Mouse (Mus musculus): ENCODE data around the gene Eno1. TPM values are rescaled to one million over a fixed set of nuclear protein-coding genes. Genes with fewer than 3 reads are reported as not detected.
"Not testable (repeated sequence)": the region's sequence is repeated elsewhere in the genome, so short reads cannot be mapped to it uniquely, and the experiment has no call there.

The Eno1 gene
- polyA plus RNA-seq, 1 experiment from 2014 or later = 1,398 TPM

GRCm38 (mm10) chr4:150258388-150258787 lies 21.9 kb downstream of the Eno1 start:
- WGBS = 52% methylated on average over 14 of the region's 14 CpGs
- Histone ChIP-seq H3K9ac (no peak overlapping the region), H3K4me1 (peaks cover 31% of the 10 kb centered on the region), H3K27me3 (no peaks in the 10 kb centered on the region), H3K36me3 (no peaks in the 10 kb centered on the region), H3K4me2 (replicated peaks) (no peak overlapping the region), H3K9me3 (replicated peaks) (no peaks in the 10 kb centered on the region), H3K4me3 (no peak overlapping the region), H3K27ac (peak overlapping the region; percentile 67)
- ATAC-seq (ENCODE audit: low FRiP score) = no peak

- no peak overlapping the region for H3K27ac ChIP-seq
- no peak overlapping the region for H3K4me3 ChIP-seq
- WGBS = 95% methylated on average over 7 of the region's 7 CpGs
- H3K4me2 ChIP-seq (replicated peaks) = no peak overlapping the region
- H3K4me1 ChIP-seq = peaks cover 31% of the 10 kb centered on the region
- no peaks in the 10 kb centered on the region for H3K27me3 ChIP-seq
- no peak overlapping the region for H3K9ac ChIP-seq
- no peaks in the 10 kb centered on the region for H3K36me3 ChIP-seq
- no peak for ATAC-seq (ENCODE audit: low FRiP score)
- no peaks in the 10 kb centered on the region for H3K9me3 ChIP-seq (replicated peaks)
Measured at GRCm38 (mm10) chr4:150259577-150259976, 23.1 kb downstream of the Eno1 start.

GRCm38 (mm10) chr4:150260111-150260510 lies 23.6 kb downstream of the Eno1 start:
- ATAC-seq (ENCODE audit: low FRiP score) = no peak
- 47% methylated on average over 7 of the region's 7 CpGs for WGBS
- no peak overlapping the region for H3K27ac ChIP-seq

GRCm38 (mm10) chr4:150260745-150261144 lies 24.2 kb downstream of the Eno1 start:
- H3K4me2 ChIP-seq (replicated peaks) = no peak overlapping the region
- H3K9ac ChIP-seq = no peak overlapping the region
- no peak for ATAC-seq (ENCODE audit: low FRiP score)
- no peaks in the 10 kb centered on the region for H3K36me3 ChIP-seq
- peaks cover 31% of the 10 kb centered on the region for H3K4me1 ChIP-seq
- no peaks in the 10 kb centered on the region for H3K9me3 ChIP-seq (replicated peaks)
- no peaks in the 10 kb centered on the region for H3K27me3 ChIP-seq
- H3K4me3 ChIP-seq = no peak overlapping the region
- 31% methylated on average over 6 of the region's 6 CpGs for WGBS
- no peak overlapping the region for H3K27ac ChIP-seq

More at GRCm38 (mm10) chr4:150260111-150260510, 23.6 kb downstream of the Eno1 start:
- no peaks in the 10 kb centered on the region for H3K9me3 ChIP-seq (replicated peaks)
- H3K4me2 ChIP-seq (replicated peaks) = no peak overlapping the region
- no peaks in the 10 kb centered on the region for H3K36me3 ChIP-seq
- no peak overlapping the region for H3K4me3 ChIP-seq
- H3K9ac ChIP-seq = no peak overlapping the region
- peaks cover 31% of the 10 kb centered on the region for H3K4me1 ChIP-seq
- H3K27me3 ChIP-seq = no peaks in the 10 kb centered on the region

GRCm38 (mm10) chr4:150262301-150262700 lies 25.8 kb downstream of the Eno1 start:
- 92% methylated on average over 8 of the region's 8 CpGs for WGBS
- no peaks in the 10 kb centered on the region for H3K36me3 ChIP-seq
- peaks cover 28% of the 10 kb centered on the region for H3K4me1 ChIP-seq
- no peak overlapping the region for H3K4me2 ChIP-seq (replicated peaks)
- H3K9me3 ChIP-seq (replicated peaks) = no peaks in the 10 kb centered on the region
- no peak for ATAC-seq (ENCODE audit: low FRiP score)
- H3K27me3 ChIP-seq = no peaks in the 10 kb centered on the region
- no peak overlapping the region for H3K27ac ChIP-seq
- no peak overlapping the region for H3K9ac ChIP-seq
- H3K4me3 ChIP-seq = no peak overlapping the region

- Histone ChIP-seq H3K27me3 (no peaks in the 10 kb centered on the region), H3K9me3 (replicated peaks) (no peaks in the 10 kb centered on the region), H3K4me1 (peaks cover 17% of the 10 kb centered on the region), H3K4me2 (replicated peaks) (no peak overlapping the region), H3K9ac (no peak overlapping the region), H3K4me3 (no peak overlapping the region), H3K36me3 (no peaks in the 10 kb centered on the region), H3K27ac (no peak overlapping the region)
- ATAC-seq (ENCODE audit: low FRiP score) = no peak
- WGBS = 56% methylated on average over 7 of the region's 7 CpGs
Measured at GRCm38 (mm10) chr4:150264903-150265302, 28.4 kb downstream of the Eno1 start.

GRCm38 (mm10) chr4:150265471-150265870 lies 28.9 kb downstream of the Eno1 start:
- no peaks in the 10 kb centered on the region for H3K27me3 ChIP-seq
- 73% methylated on average over 5 of the region's 5 CpGs for WGBS
- no peak for ATAC-seq (ENCODE audit: low FRiP score)
- H3K4me2 ChIP-seq (replicated peaks) = no peak overlapping the region
- no peak overlapping the region for H3K4me3 ChIP-seq
- H3K9ac ChIP-seq = no peak overlapping the region
- no peak overlapping the region for H3K27ac ChIP-seq
- H3K4me1 ChIP-seq = peaks cover 11% of the 10 kb centered on the region
- H3K9me3 ChIP-seq (replicated peaks) = no peaks in the 10 kb centered on the region
- H3K36me3 ChIP-seq = no peaks in the 10 kb centered on the region

GRCm38 (mm10) chr4:150266655-150267223 lies 30.2 kb downstream of the Eno1 start:
- ATAC-seq (ENCODE audit: low FRiP score) = no peak
- Histone ChIP-seq H3K4me1 (peaks cover 10% of the 10 kb centered on the region), H3K27ac (no peak overlapping the region), H3K4me3 (no peak overlapping the region), H3K9me3 (replicated peaks) (no peaks in the 10 kb centered on the region), H3K9ac (no peak overlapping the region), H3K27me3 (no peaks in the 10 kb centered on the region), H3K36me3 (no peaks in the 10 kb centered on the region), H3K4me2 (replicated peaks) (no peak overlapping the region)
- 74% methylated on average over 21 of the region's 21 CpGs for whole genome bisulfite sequencing

- Histone ChIP-seq H3K4me2 (replicated peaks) (no peak overlapping the region), H3K9me3 (replicated peaks) (no peaks in the 10 kb centered on the region), H3K4me1 (peaks cover 28% of the 10 kb centered on the region), H3K36me3 (no peaks in the 10 kb centered on the region), H3K9ac (no peak overlapping the region), H3K27me3 (no peaks in the 10 kb centered on the region), H3K27ac (no peak overlapping the region), H3K4me3 (no peak overlapping the region)
- no peak for ATAC-seq (ENCODE audit: low FRiP score)
- WGBS = 88% methylated on average over 33 of the region's 33 CpGs
Measured at GRCm38 (mm10) chr4:150268674-150269653, 32.4 kb downstream of the Eno1 start.

GRCm38 (mm10) chr4:150269679-150270078 lies 33.2 kb downstream of the Eno1 start:
- H3K36me3 ChIP-seq = no peaks in the 10 kb centered on the region
- peaks cover 28% of the 10 kb centered on the region for H3K4me1 ChIP-seq
- H3K27me3 ChIP-seq = no peaks in the 10 kb centered on the region
- no peak for ATAC-seq (ENCODE audit: low FRiP score)
- H3K4me2 ChIP-seq (replicated peaks) = no peak overlapping the region
- H3K9ac ChIP-seq = no peak overlapping the region
- H3K27ac ChIP-seq = 0 out of 2 replicates have a peak overlapping the region, but pooled peaks have one; percentile 17
- no peak overlapping the region for H3K4me3 ChIP-seq
- H3K9me3 ChIP-seq (replicated peaks) = no peaks in the 10 kb centered on the region
- 58% methylated on average over 6 of the region's 7 CpGs for WGBS

- H3K4me1 ChIP-seq = peaks cover 28% of the 10 kb centered on the region
- not testable (repeated sequence) for H3K4me2 ChIP-seq (replicated peaks); ATAC-seq (ENCODE audit: low FRiP score); H3K9me3 ChIP-seq (replicated peaks); H3K27me3 ChIP-seq; H3K9ac ChIP-seq; H3K4me3 ChIP-seq; H3K36me3 ChIP-seq; H3K27ac ChIP-seq
- 79% methylated on average over 3 of the region's 4 CpGs for WGBS
Measured at GRCm38 (mm10) chr4:150270718-150271117, 34.2 kb downstream of the Eno1 start.

- peak; percentile 88 for ATAC-seq (ENCODE audit: low FRiP score)
- no peaks in the 10 kb centered on the region for H3K27me3 ChIP-seq
- 4% methylated on average over 9 of the region's 9 CpGs for WGBS
- no peaks in the 10 kb centered on the region for H3K9me3 ChIP-seq (replicated peaks)
- peaks cover 28% of the 10 kb centered on the region for H3K4me1 ChIP-seq
- no peak overlapping the region for H3K9ac ChIP-seq
- peak overlapping the region; percentile 79 for H3K27ac ChIP-seq
- H3K4me3 ChIP-seq = no peak overlapping the region
- no peaks in the 10 kb centered on the region for H3K36me3 ChIP-seq
- peak overlapping the region; percentile 21; the same call in 1 of the 2 replicates for H3K4me2 ChIP-seq (replicated peaks)
Measured at GRCm38 (mm10) chr4:150272725-150273124, 36.2 kb downstream of the Eno1 start.

All from hindbrain, embryonic 12.5 days (tissue).